Mouse (Mus musculus) kidney, embryonic 14.5 days (tissue): ENCODE measurements around the gene Iqcf5. TPM values are rescaled to one million over a fixed set of nuclear protein-coding genes. Genes with fewer than 3 reads are reported as not detected.

ENCODE experiments used
- ATAC-seq: fragments of 200-750 bp; cut with Nextera tagmentation; 2 replicates; pipeline ENCODE4 v1.8.0; 2017; ENCODE audit warnings: moderate number of reproducible peaks, mild to moderate bottlenecking, moderate TSS enrichment, moderate library complexity; ENCODE audit not compliant: low FRiP score, low TSS enrichment
- H3K27ac ChIP-seq: fragments of 300-500 bp; sonication (generic); 2 replicates; pipeline ENCODE4 v1.5.1; 2014; ENCODE audit warnings: low read depth, mild to moderate bottlenecking, low read length, moderate library complexity, mixed read lengths
- H3K27me3 ChIP-seq: fragments of 300-500 bp; sonication (generic); 2 replicates; pipeline ENCODE4 v1.6.1; 2014; ENCODE audit warnings: mild to moderate bottlenecking, low read length; ENCODE audit not compliant: control insufficient read depth, insufficient read depth
- H3K36me3 ChIP-seq: fragments of 300-500 bp; sonication (generic); 2 replicates; pipeline ENCODE4 v1.6.1; 2014; ENCODE audit warnings: low read length, mixed read lengths; ENCODE audit not compliant: control insufficient read depth, insufficient read depth
- H3K4me1 ChIP-seq: fragments of 300-500 bp; sonication (generic); 2 replicates; pipeline ENCODE4 v1.6.1; 2014; ENCODE audit warnings: low read length, mixed read lengths; ENCODE audit not compliant: control insufficient read depth, insufficient read depth
- H3K4me2 ChIP-seq: fragments of 300-500 bp; sonication (generic); replicated peaks from 2 replicates; pipeline ENCODE4 v1.6.1; 2014; ENCODE audit warnings: low read depth, mild to moderate bottlenecking, low read length
- H3K4me3 ChIP-seq: fragments of 300-500 bp; sonication (generic); 2 replicates; pipeline ENCODE4 v1.5.1; 2014; ENCODE audit warnings: mild to moderate bottlenecking, low read length
- H3K9ac ChIP-seq: fragments of 300-500 bp; sonication (generic); 2 replicates; pipeline ENCODE4 v1.6.1; 2014; ENCODE audit warnings: low read depth, mild to moderate bottlenecking, low read length, moderate library complexity
- H3K9me3 ChIP-seq: fragments of 300-500 bp; sonication (generic); 2 replicates; pipeline ENCODE4 v1.6.1; 2016; ENCODE audit warnings: low read length; ENCODE audit not compliant: control insufficient read depth
- WGBS: fragments of 180-500 bp; shearing (Covaris S2); extraction: QIAGEN DNeasy Blood & Tissue Kit; methylation state at CpG from one replicate; pipeline ENCODE4 v1.1.7; 2014; 5-methylcytosine and 5-hydroxymethylcytosine counted together
- polyA plus RNA-seq: library from polyadenylated mRNA; unstranded; fragments of >200 nt; fragmentation: Nextera tagmentation; extraction: Ambion mirVana; gene quantifications from 2 replicates; pipeline ENCODE4 v1.2.1, GENCODE M21; 2014

Iqcf5 gene
- polyA plus RNA-seq, 1 experiment from 2014 or later, result not detected

DNA sequence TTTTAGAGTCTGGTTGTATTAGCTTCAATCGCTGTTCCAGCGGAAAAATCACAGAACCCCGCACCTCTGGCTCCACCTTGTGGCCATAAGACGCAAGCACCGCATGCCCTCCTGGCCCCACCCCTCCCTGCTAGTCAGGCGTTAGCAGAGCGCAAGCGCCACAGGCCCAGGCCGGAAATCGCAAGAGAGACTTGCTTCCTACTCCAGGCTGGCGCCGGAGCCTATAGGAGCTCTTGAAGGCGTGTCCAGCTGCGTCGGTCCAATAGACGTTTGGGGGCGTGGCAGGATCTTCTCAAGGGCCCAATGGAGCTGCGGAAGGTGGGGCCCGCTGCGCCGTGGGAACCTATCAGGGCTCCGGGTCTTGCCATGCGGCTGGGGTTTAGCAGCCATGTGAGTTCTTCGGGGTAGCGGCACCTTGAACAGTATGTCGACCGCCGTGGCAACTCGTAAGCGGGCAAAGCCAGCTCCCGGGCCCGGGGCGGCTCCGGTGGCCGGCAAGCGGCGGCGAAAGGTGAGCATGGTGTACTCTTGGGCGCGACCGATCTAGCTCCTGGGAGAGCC, 37.4 kb upstream of the Iqcf5 start, which contains the start of gene Parp3:
TSS of gene Parp3 (minus strand) at position 26 of the 561 bp plus-strand sequence.
- ATAC-seq, result peak; percentile 97
- Histone ChIP-seq H3K36me3 (peaks cover 16% of the 10 kb centered on the region), H3K27ac (peak within 1 kb of the TSS; percentile 67; the same call in 1 of the 2 replicates), H3K4me1 (peaks cover 23% of the 10 kb centered on the region), H3K9me3 (no peaks in the 10 kb centered on the region), H3K9ac (peak within 1 kb of the TSS; percentile 74), H3K4me2 (peak within 1 kb of the TSS; percentile 79), H3K4me3 (peak within 1 kb of the TSS; percentile 70), H3K27me3 (no peaks in the 10 kb centered on the region)
- WGBS, result under 1% methylated on average over 41 of the region's 41 CpGs

GRCm38 (mm10) chr9:106477649-106478048, 36.7 kb upstream of the Iqcf5 start:
- Histone ChIP-seq H3K27ac (no peak overlapping the region), H3K4me2 (peak overlapping the region; percentile 79), H3K27me3 (no peaks in the 10 kb centered on the region), H3K9ac (peak overlapping the region; percentile 74), H3K4me1 (peaks cover 19% of the 10 kb centered on the region), H3K9me3 (no peaks in the 10 kb centered on the region), H3K36me3 (peaks cover 20% of the 10 kb centered on the region), H3K4me3 (peak overlapping the region; percentile 70)
- ATAC-seq, result no peak
- WGBS, result 3% methylated on average over 16 of the region's 16 CpGs

- Histone ChIP-seq H3K4me1 (peaks cover 19% of the 10 kb centered on the region), H3K36me3 (peaks cover 25% of the 10 kb centered on the region), H3K4me3 (peak overlapping the region; percentile 70), H3K27me3 (no peaks in the 10 kb centered on the region), H3K9me3 (no peaks in the 10 kb centered on the region), H3K4me2 (peak overlapping the region; percentile 79), H3K9ac (peak overlapping the region; percentile 74; the same call in 1 of the 2 replicates), H3K27ac (no peak overlapping the region)
- 74% methylated on average over 9 of the region's 9 CpGs for WGBS
- ATAC-seq, result no peak
Observed at GRCm38 (mm10) chr9:106478101-106478500, 36.3 kb upstream of the Iqcf5 start.

DNA sequence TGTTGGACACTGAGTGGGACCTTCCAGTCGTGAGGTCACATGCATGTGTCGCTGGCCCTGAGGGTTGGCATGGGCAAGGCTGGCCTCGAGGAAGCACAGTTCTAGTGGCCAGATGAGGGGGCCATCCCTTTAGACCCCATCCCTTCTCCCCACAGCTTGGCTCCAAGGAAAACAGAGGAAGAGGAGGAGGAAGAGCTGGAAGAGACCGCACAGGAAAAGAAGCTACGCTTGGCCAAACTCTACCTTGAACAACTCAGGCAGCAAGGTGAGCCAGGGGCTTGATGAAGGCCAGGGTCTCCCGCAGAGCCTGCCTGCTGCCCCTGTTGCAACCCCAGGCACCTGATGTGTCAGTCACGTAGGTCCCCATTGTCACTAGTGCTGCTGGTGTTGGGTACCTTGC, 33.8 kb upstream of the Iqcf5 start:
- Histone ChIP-seq H3K9me3 (no peaks in the 10 kb centered on the region), H3K4me3 (no peak overlapping the region), H3K9ac (no peak overlapping the region), H3K36me3 (peaks cover 48% of the 10 kb centered on the region), H3K27ac (no peak overlapping the region), H3K4me1 (peaks cover 19% of the 10 kb centered on the region), H3K27me3 (no peaks in the 10 kb centered on the region), H3K4me2 (no peak overlapping the region)
- WGBS, result 89% methylated on average over 7 of the region's 7 CpGs
- ATAC-seq, result no peak

GRCm38 (mm10) chr9:106481075-106481474, 33.3 kb upstream of the Iqcf5 start:
- H3K4me1 ChIP-seq, result peaks cover 15% of the 10 kb centered on the region
- no peak for ATAC-seq
- peaks cover 53% of the 10 kb centered on the region for H3K36me3 ChIP-seq
- H3K27me3 ChIP-seq, result no peaks in the 10 kb centered on the region
- H3K4me2 ChIP-seq, result no peak overlapping the region
- H3K27ac ChIP-seq, result no peak overlapping the region
- H3K9me3 ChIP-seq, result no peaks in the 10 kb centered on the region
- H3K9ac ChIP-seq, result no peak overlapping the region
- 90% methylated on average over 15 of the region's 15 CpGs for WGBS
- H3K4me3 ChIP-seq, result no peak overlapping the region

DNA sequence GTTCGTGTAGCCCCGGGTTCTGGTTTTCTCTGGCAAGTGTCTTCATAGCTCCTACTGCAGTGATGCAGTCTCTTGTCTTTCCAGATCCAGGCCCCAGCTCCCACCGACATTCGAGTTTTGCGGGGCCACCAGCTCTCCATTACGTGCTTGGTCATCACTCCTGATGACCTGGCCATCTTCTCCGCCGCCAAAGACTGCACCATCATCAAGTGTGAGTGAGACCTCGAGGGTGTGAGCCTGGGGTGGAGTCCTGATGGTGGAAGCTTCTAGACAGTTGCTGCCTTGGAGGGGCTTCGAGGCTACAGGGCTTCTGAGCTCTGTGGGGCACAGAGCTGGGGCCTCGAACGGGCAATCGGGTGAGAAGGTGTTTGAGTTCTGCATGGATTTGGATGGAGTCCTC, 32.7 kb upstream of the Iqcf5 start:
- Histone ChIP-seq H3K4me2 (no peak overlapping the region), H3K36me3 (peaks cover 54% of the 10 kb centered on the region), H3K4me1 (peaks cover 9% of the 10 kb centered on the region), H3K27me3 (no peaks in the 10 kb centered on the region), H3K27ac (no peak overlapping the region), H3K9me3 (no peaks in the 10 kb centered on the region), H3K9ac (no peak overlapping the region), H3K4me3 (no peak overlapping the region)
- no peak for ATAC-seq
- WGBS, result 90% methylated on average over 13 of the region's 13 CpGs

- Histone ChIP-seq H3K4me1 (peaks cover 9% of the 10 kb centered on the region), H3K36me3 (peaks cover 54% of the 10 kb centered on the region), H3K9me3 (no peaks in the 10 kb centered on the region), H3K4me2 (no peak overlapping the region), H3K4me3 (no peak overlapping the region), H3K9ac (no peak overlapping the region), H3K27ac (no peak overlapping the region), H3K27me3 (no peaks in the 10 kb centered on the region)
- WGBS, result 89% methylated on average over 17 of the region's 17 CpGs
- ATAC-seq, result no peak
Observed at GRCm38 (mm10) chr9:106482578-106483115, 31.7 kb upstream of the Iqcf5 start.

DNA sequence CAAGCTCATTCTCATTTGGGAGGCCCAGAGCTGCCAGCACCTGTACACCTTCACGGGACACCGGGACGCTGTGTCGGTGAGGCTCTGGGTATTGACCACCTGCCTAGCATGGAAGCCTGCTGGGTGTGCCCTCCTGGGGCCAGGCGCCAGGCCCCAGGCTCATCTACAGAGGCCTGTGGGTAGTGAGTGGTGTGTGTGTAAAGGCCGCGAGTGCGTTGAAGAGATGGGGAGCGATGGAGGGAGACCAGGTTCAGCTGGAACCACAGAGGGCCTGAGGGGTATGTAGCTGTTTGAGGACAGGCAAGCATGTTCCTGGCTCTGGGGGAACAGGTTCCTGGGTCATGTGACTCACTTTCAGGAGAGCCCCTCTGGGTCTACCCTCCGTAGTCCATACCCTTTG, 31.2 kb upstream of the Iqcf5 start:
- no peak overlapping the region for H3K27ac ChIP-seq
- ATAC-seq, result no peak
- no peaks in the 10 kb centered on the region for H3K9me3 ChIP-seq
- H3K27me3 ChIP-seq, result no peaks in the 10 kb centered on the region
- peaks cover 54% of the 10 kb centered on the region for H3K36me3 ChIP-seq
- 93% methylated on average over 10 of the region's 10 CpGs for WGBS
- H3K9ac ChIP-seq, result no peak overlapping the region
- H3K4me1 ChIP-seq, result peaks cover 4% of the 10 kb centered on the region
- no peak overlapping the region for H3K4me3 ChIP-seq
- H3K4me2 ChIP-seq, result no peak overlapping the region

DNA sequence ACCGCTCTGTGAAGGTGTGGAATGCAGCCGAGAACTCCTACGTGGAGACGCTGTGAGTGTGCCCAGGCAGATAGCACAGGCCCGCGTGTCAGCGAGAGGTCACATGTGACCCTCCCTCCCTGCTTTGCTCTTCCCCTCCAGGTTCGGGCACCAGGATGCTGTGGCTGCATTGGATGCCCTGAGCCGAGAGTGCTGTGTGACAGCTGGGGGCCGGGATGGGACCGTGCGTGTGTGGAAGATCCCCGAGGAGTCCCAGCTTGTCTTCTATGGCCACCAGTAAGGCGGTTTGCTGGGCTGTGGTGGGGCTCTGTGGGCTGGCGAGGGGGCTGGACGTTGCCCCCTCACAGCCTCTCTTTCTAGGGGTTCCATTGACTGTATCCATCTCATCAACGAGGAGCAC, 30.8 kb upstream of the Iqcf5 start:
- Histone ChIP-seq H3K4me2 (no peak overlapping the region), H3K9me3 (no peaks in the 10 kb centered on the region), H3K4me3 (no peak overlapping the region), H3K36me3 (peaks cover 54% of the 10 kb centered on the region), H3K27ac (no peak overlapping the region), H3K9ac (no peak overlapping the region), H3K27me3 (no peaks in the 10 kb centered on the region), H3K4me1 (no peaks in the 10 kb centered on the region)
- ATAC-seq, result no peak
- 92% methylated on average over 17 of the region's 17 CpGs for WGBS
